Mouse (Mus musculus) hindbrain, embryonic 12.5 days (tissue): ENCODE measurements around the gene Eif6. TPM values are rescaled to one million over a fixed set of nuclear protein-coding genes. Genes with fewer than 3 reads are reported as not detected.
A peak's percentile ranks its signal among the peaks of the same experiment; 100 is the strongest.

Experiments
- ATAC-seq: fragments of 200-750 bp; cut with Nextera tagmentation; 2 replicates; pipeline ENCODE4 v1.8.0; 2017; ENCODE audit warnings: moderate TSS enrichment; ENCODE audit not compliant: low FRiP score
- H3K27ac ChIP-seq: fragments of 300-500 bp; sonication (generic); 2 replicates; pipeline ENCODE4 v1.5.1; 2016; ENCODE audit warnings: mild to moderate bottlenecking
- H3K27me3 ChIP-seq: fragments of 300-500 bp; sonication (generic); 2 replicates; pipeline ENCODE4 v1.6.1; 2016; ENCODE audit warnings: mild to moderate bottlenecking
- H3K36me3 ChIP-seq: fragments of 300-500 bp; sonication (generic); 2 replicates; pipeline ENCODE4 v1.6.1; 2016; ENCODE audit warnings: mild to moderate bottlenecking
- H3K4me1 ChIP-seq: fragments of 300-500 bp; sonication (generic); 2 replicates; pipeline ENCODE4 v1.6.1; 2016
- H3K4me2 ChIP-seq: fragments of 300-500 bp; sonication (generic); replicated peaks from 2 replicates; pipeline ENCODE4 v1.6.1; 2016; ENCODE audit warnings: mild to moderate bottlenecking
- H3K4me3 ChIP-seq: fragments of 300-500 bp; sonication (generic); 2 replicates; pipeline ENCODE4 v1.5.1; 2016; ENCODE audit warnings: mild to moderate bottlenecking
- H3K9ac ChIP-seq: fragments of 300-500 bp; sonication (generic); 2 replicates; pipeline ENCODE4 v1.6.1; 2016; ENCODE audit warnings: mild to moderate bottlenecking, moderate library complexity
- H3K9me3 ChIP-seq: fragments of 300-500 bp; sonication (generic); replicated peaks from 2 replicates; pipeline ENCODE4 v1.6.1; 2016; ENCODE audit warnings: mild to moderate bottlenecking
- WGBS: fragments of 180-500 bp; shearing (Covaris S2); methylation state at CpG from one replicate; pipeline ENCODE4 v1.1.7; 2016; 5-methylcytosine and 5-hydroxymethylcytosine counted together
- polyA plus RNA-seq: library from polyadenylated mRNA; unstranded; fragments of >200 nt; fragmentation: Nextera tagmentation; extraction: Ambion mirVana; gene quantifications from 2 replicates; pipeline ENCODE4 v1.2.1, GENCODE M21; 2016

Eif6 gene
- polyA plus RNA-seq, 1 experiment from 2014 or later = 151 TPM

- Histone ChIP-seq H3K4me3 (no peak overlapping the region), H3K4me1 (no peaks in the 10 kb centered on the region), H3K27me3 (no peaks in the 10 kb centered on the region), H3K4me2 (no peak overlapping the region), H3K9ac (no peak overlapping the region), H3K9me3 (no peaks in the 10 kb centered on the region), H3K36me3 (peaks cover 8% of the 10 kb centered on the region), H3K27ac (no peak overlapping the region)
- 85% methylated on average over 6 of the region's 6 CpGs for WGBS
- ATAC-seq = no peak
Observed at GRCm38 (mm10) chr2:155805925-155806255, 20.8 kb downstream of the Eif6 start.

DNA sequence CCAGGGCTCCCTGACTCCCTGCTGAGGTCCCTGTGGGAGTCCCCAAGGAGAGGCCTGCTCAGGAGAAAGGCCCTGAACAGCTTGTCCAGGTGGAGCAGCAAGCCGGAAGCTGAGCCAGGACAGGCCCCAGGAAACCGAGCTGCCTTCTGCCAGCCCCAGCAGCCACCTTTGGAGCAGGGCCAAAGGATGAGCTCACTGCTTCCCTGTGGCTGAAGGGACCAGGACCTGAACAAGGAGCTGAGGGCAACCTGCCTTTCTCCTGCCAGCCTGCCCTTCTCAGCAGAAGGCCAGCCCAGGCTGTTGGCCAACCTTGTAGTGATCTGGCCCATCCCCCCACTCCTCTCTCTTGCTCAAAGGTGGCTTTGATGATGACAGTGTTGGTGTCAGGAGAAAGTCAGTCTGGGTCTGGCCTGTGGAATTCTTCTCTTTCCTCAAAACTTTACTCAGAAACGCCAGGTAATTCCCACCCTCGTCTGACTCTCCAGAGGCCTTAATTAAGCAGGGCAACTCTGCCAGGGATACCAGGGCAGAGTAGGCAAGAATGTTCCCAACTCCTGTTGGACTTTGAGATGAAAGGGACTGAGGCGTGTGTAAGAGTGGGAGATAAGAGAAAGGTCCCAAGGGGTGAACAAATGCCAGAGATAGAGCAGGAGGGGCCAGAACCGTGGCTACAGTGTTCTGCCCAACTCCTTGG, 21.3 kb downstream of the Eif6 start:
- H3K4me1 ChIP-seq = no peaks in the 10 kb centered on the region
- no peak overlapping the region for H3K27ac ChIP-seq
- H3K4me3 ChIP-seq = no peak overlapping the region
- H3K9ac ChIP-seq = no peak overlapping the region
- H3K9me3 ChIP-seq = no peaks in the 10 kb centered on the region
- no peak overlapping the region for H3K4me2 ChIP-seq
- WGBS = 76% methylated on average over 6 of the region's 6 CpGs
- peaks cover 12% of the 10 kb centered on the region for H3K36me3 ChIP-seq
- no peaks in the 10 kb centered on the region for H3K27me3 ChIP-seq
- ATAC-seq = no peak

DNA sequence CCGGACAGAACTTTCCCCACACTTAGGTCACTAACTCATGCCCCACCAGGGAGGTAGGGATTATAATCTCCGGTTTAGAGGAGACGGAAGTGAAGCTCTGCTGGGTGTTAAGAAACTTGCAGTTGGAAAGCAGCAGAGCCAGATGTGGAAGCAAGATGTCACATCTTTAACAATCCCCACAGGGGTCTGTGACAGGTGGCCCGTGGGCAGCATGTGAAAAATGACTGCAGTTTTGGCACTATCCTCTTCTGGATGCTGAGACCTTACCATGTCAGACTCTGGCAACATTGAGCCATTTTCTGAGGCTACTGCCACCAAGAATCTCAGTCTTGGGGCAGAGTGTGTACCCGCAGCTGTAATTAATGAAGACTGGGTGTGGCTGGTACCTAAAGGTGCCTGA, 22.7 kb downstream of the Eif6 start:
- no peak overlapping the region for H3K4me3 ChIP-seq
- no peak overlapping the region for H3K27ac ChIP-seq
- peaks cover 12% of the 10 kb centered on the region for H3K36me3 ChIP-seq
- no peaks in the 10 kb centered on the region for H3K27me3 ChIP-seq
- no peaks in the 10 kb centered on the region for H3K9me3 ChIP-seq
- H3K4me1 ChIP-seq = no peaks in the 10 kb centered on the region
- no peak for ATAC-seq
- H3K9ac ChIP-seq = no peak overlapping the region
- 79% methylated on average over 5 of the region's 5 CpGs for WGBS
- H3K4me2 ChIP-seq = no peak overlapping the region

DNA sequence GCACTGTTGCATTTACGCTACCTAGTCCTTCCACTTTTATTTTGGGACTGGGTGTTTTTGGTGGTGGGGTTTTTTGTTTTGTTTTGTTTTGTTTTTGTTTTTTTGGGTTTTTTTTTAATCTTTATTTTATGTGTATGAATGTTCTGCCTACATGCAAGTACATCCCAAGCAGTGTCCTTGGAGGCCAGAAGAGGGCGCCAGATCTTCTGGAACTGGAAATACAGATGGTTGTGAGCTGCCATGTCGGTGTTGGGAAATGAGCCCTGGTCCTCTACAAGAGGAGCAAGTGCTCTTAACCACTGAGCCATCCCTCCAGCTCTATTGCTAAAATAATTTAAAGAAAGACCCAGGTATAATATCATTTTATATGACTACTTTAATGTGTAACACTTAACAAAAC, 24.0 kb downstream of the Eif6 start:
- WGBS = 57% methylated on average over 3 of the region's 3 CpGs
- H3K36me3 ChIP-seq = peaks cover 22% of the 10 kb centered on the region

DNA sequence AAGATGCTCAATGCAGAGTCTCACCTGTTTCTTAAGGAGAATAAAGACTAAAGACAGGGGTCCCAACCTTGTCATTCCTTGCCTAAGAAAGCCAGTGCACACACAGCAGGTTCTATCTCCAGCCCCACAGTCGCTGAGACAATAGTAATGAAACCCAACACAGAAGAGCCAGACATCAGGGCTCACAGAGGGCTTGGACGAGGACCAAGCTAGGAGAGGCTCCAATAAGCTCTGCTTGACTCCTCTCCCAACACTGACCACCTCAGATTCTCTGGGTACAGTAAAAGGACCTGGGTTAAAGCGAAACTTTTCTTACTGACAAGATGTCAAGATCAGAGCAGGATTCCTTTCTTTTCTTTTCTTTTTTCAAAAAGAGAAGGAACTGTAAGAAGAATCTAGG, 28.1 kb downstream of the Eif6 start:
- no peak overlapping the region for H3K4me3 ChIP-seq
- no peaks in the 10 kb centered on the region for H3K4me1 ChIP-seq
- no peak overlapping the region for H3K27ac ChIP-seq
- no peaks in the 10 kb centered on the region for H3K9me3 ChIP-seq
- H3K4me2 ChIP-seq = no peak overlapping the region
- H3K27me3 ChIP-seq = no peaks in the 10 kb centered on the region
- H3K36me3 ChIP-seq = peaks cover 30% of the 10 kb centered on the region
- no peak for ATAC-seq
- no peak overlapping the region for H3K9ac ChIP-seq
- WGBS = 66% methylated on average over 3 of the region's 3 CpGs

More for the DNA sequence above, 24.0 kb downstream of the Eif6 start:
- Histone ChIP-seq H3K4me3 (no peak overlapping the region), H3K27me3 (no peaks in the 10 kb centered on the region), H3K27ac (no peak overlapping the region), H3K9me3 (no peaks in the 10 kb centered on the region), H3K4me2 (no peak overlapping the region), H3K9ac (no peak overlapping the region), H3K4me1 (no peaks in the 10 kb centered on the region)
- no peak for ATAC-seq

DNA sequence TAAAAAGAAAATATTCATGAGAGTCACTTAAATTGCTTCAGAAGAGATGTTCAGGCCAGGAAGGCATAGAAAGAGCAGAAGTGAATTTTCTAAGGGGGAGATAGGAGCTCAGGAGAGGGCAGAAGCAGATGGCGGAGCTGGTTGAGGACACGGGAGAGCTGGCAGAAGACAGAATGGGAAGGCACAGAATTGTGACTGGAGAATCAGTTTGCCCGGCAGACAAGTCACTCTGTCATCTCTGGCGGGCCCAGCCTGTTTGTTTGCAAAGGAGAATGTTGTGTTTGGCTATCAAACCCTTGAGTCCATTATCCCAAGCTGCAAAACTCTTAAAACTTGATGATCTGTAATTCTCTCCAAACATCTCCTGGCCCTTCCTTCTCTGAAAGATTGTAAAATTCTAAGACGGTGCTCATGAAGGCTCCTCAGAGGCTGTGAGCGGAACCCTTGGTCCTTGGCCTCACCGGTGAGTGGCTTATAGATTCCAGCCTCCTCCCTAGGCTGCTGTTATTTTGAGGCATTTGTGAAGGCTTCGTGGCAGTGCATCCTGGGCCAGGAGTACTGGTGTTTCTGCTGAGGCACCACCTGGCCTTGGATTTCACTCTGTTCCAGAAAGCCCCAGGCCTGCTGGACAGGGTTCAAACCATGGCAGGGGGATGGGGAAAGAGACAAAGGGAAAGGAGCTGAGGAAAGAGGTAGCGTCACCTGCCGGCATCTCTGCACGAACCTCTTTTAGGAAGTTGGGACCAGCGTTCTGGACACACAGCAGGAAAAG, 31.9 kb downstream of the Eif6 start:
- 82% methylated on average over 12 of the region's 12 CpGs for WGBS
- Histone ChIP-seq H3K27ac (no peak overlapping the region), H3K4me3 (no peak overlapping the region), H3K4me1 (peaks cover 2% of the 10 kb centered on the region; the same call in 1 of the 2 replicates), H3K9me3 (no peaks in the 10 kb centered on the region), H3K27me3 (no peaks in the 10 kb centered on the region), H3K36me3 (peaks cover 22% of the 10 kb centered on the region; the same call in 1 of the 2 replicates), H3K9ac (no peak overlapping the region), H3K4me2 (no peak overlapping the region)
- ATAC-seq = no peak

GRCm38 (mm10) chr2:155792899-155793298, 33.8 kb downstream of the Eif6 start:
- Histone ChIP-seq H3K9ac (no peak overlapping the region), H3K27ac (no peak overlapping the region), H3K36me3 (peaks cover 13% of the 10 kb centered on the region; the same call in 1 of the 2 replicates), H3K4me1 (peaks cover 2% of the 10 kb centered on the region; the same call in 1 of the 2 replicates), H3K4me2 (no peak overlapping the region), H3K9me3 (no peaks in the 10 kb centered on the region), H3K27me3 (no peaks in the 10 kb centered on the region), H3K4me3 (no peak overlapping the region)
- no peak for ATAC-seq
- WGBS = 33% methylated on average over 12 of the region's 12 CpGs

GRCm38 (mm10) chr2:155787949-155788931, 38.5 kb downstream of the Eif6 start:
- Histone ChIP-seq H3K36me3 (0 out of 2 replicates have a peak, but pooled peaks cover 5% of the 10 kb centered on the region), H3K4me3 (no peak overlapping the region), H3K27ac (no peak overlapping the region), H3K4me1 (peaks cover 2% of the 10 kb centered on the region; the same call in 1 of the 2 replicates), H3K27me3 (no peaks in the 10 kb centered on the region), H3K9ac (no peak overlapping the region), H3K4me2 (no peak overlapping the region), H3K9me3 (no peaks in the 10 kb centered on the region)
- 74% methylated on average over 18 of the region's 18 CpGs for WGBS
- ATAC-seq = no peak

GRCm38 (mm10) chr2:155786905-155787304, 39.8 kb downstream of the Eif6 start:
- Histone ChIP-seq H3K4me2 (no peak overlapping the region), H3K27me3 (no peaks in the 10 kb centered on the region), H3K36me3 (no peaks in the 10 kb centered on the region), H3K4me3 (no peak overlapping the region), H3K9ac (no peak overlapping the region), H3K27ac (no peak overlapping the region), H3K9me3 (no peaks in the 10 kb centered on the region), H3K4me1 (no peaks in the 10 kb centered on the region)
- ATAC-seq = no peak
- 78% methylated on average over 5 of the region's 5 CpGs for WGBS

DNA sequence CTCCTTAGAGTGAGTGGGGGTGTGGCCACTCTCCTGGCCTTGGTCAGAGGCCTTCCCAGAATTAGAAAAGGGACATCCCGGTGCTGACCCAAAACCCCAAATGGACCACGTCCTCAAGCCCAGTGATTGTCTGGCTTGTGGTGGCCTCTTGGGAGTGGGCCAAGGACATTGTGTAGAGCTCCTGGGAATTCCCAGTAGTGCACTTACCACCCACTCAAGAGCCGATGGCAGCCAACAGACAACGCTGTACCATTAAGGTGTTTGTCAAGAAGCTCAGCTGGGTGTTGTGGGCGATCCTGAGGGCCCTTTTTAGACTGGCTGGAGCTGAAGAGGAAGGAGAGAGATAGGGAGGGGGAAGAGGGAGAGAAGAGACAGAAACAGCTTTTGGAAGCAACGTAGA, 42.2 kb downstream of the Eif6 start:
- 75% methylated on average over 6 of the region's 6 CpGs for WGBS

DNA sequence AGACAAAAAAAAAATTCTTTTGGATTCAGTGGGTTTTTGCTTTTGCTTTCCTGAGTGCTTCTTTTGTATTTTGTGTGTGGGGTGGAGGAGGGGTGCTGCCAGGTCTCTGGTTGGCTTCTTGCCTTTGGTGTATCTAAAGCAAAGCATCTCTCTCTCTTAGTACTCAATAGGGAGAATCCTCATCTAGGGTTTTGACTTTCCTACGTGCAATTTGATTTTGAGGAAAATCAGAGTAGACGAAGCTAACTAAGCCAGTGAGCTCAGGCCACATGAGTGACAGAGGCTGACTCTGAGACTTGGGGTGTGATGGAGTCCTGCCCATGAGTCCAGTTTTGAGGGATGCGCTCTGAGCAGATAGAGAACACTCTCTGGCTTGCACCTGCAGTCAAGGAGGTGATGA, 47.2 kb downstream of the Eif6 start:
- no peak for ATAC-seq
- Histone ChIP-seq H3K9ac (no peak overlapping the region), H3K4me3 (no peak overlapping the region), H3K9me3 (no peaks in the 10 kb centered on the region), H3K36me3 (no peaks in the 10 kb centered on the region), H3K4me1 (peaks cover 30% of the 10 kb centered on the region), H3K4me2 (no peak overlapping the region), H3K27ac (no peak overlapping the region), H3K27me3 (peaks cover 18% of the 10 kb centered on the region)
- WGBS = 86% methylated on average over 3 of the region's 3 CpGs

More for the DNA sequence above, 42.2 kb downstream of the Eif6 start:
- no peaks in the 10 kb centered on the region for H3K9me3 ChIP-seq
- ATAC-seq = no peak
- no peaks in the 10 kb centered on the region for H3K4me1 ChIP-seq
- no peaks in the 10 kb centered on the region for H3K36me3 ChIP-seq
- no peak overlapping the region for H3K4me3 ChIP-seq
- H3K27ac ChIP-seq = no peak overlapping the region
- peaks cover 5% of the 10 kb centered on the region; the same call in 1 of the 2 replicates for H3K27me3 ChIP-seq
- H3K4me2 ChIP-seq = no peak overlapping the region
- H3K9ac ChIP-seq = no peak overlapping the region

DNA sequence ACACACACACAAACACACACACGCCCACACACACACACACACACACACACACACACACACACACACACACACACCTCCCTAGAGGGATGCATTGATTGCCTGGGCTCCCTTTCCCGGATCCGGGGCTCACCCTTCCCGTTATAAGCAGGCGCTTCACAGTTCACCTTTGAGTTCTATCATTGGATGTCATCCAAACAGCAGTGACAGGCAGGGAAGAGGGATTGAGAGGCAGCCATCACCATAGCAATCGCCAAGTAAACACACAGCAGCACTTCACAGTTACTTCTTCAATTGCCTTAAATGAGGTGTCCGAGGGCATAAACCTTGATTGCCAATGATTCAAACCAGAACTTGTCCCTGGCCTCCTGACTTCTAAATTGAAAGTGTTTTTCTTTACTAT, 47.7 kb downstream of the Eif6 start:
- ATAC-seq = no peak
- H3K36me3 ChIP-seq = no peaks in the 10 kb centered on the region
- 0 out of 2 replicates have a peak overlapping the region, but pooled peaks have one; percentile 23 for H3K9ac ChIP-seq
- H3K4me2 ChIP-seq = no peak overlapping the region
- 58% methylated on average over 7 of the region's 7 CpGs for WGBS
- H3K4me1 ChIP-seq = peaks cover 30% of the 10 kb centered on the region
- H3K9me3 ChIP-seq = no peaks in the 10 kb centered on the region
- no peak overlapping the region for H3K27ac ChIP-seq
- no peak overlapping the region for H3K4me3 ChIP-seq
- H3K27me3 ChIP-seq = peaks cover 23% of the 10 kb centered on the region
